Mouse (Mus musculus) MEL (cell line): ENCODE data around the gene Ccdc188. TPM values are rescaled to one million over a fixed set of nuclear protein-coding genes. Genes with fewer than 3 reads are reported as not detected.
A peak's percentile ranks its signal among the peaks of the same experiment; 100 is the strongest.

Experiments used
- DNase-seq: peaks from one replicate; pipeline ENCODE4 v3.0.0; 2011; ENCODE audit warnings: low read depth, low spot score
- H3K27ac ChIP-seq: 2 replicates; pipeline ENCODE4 v1.5.1; 2012; ENCODE audit warnings: low read depth, mild to moderate bottlenecking, control low read depth, low read length, moderate library complexity; ENCODE audit not compliant: control insufficient read depth
- H3K27me3 ChIP-seq, 2 experiments: fragments of 150-350 bp in 1 of 2; sonication (generic) in 1 of 2; 2 replicates each; pipeline ENCODE4 v1.6.1; 2012; ENCODE audit warnings: low read length in 2 of 2, mild to moderate bottlenecking in 2 of 2, improper control_type of control experiment in 1 of 2, moderate library complexity in 1 of 2; ENCODE audit not compliant: insufficient read depth in 2 of 2, control insufficient read depth in 1 of 2
- H3K36me3 ChIP-seq, 2 experiments: 2 replicates each; pipeline ENCODE4 v1.6.1; 2012 to 2014; ENCODE audit warnings: low read length in 2 of 2, improper control_type of control experiment in 1 of 2, inconsistent platforms in 1 of 2, mild to moderate bottlenecking in 1 of 2; ENCODE audit not compliant: insufficient read depth in 2 of 2, control insufficient read depth in 1 of 2
- H3K4me1 ChIP-seq, 2 experiments: fragments of 150-350 bp in 1 of 2; sonication (generic) in 1 of 2; 2 replicates each; pipeline ENCODE4 v1.6.1; 2012; ENCODE audit warnings: low read length in 2 of 2, improper control_type of control experiment in 1 of 2, mild to moderate bottlenecking in 1 of 2; ENCODE audit not compliant: insufficient read depth in 2 of 2, control insufficient read depth in 1 of 2
- H3K4me3 ChIP-seq, 2 experiments: fragments of 150-350 bp in 1 of 2; sonication (generic) in 1 of 2; 2 replicates each; pipeline ENCODE4 v1.5.1; 2012; ENCODE audit warnings: low read depth in 2 of 2, low read length in 2 of 2, mild to moderate bottlenecking in 2 of 2, moderate library complexity in 2 of 2, control low read depth in 1 of 2, improper control_type of control experiment in 1 of 2; ENCODE audit not compliant: control insufficient read depth in 1 of 2, insufficient read depth in 1 of 2
- H3K79me2 ChIP-seq: 2 replicates; pipeline ENCODE4 v1.6.1; 2012; ENCODE audit warnings: mild to moderate bottlenecking, low read length, moderate library complexity; ENCODE audit not compliant: control insufficient read depth, poor library complexity, insufficient read depth
- H3K9ac ChIP-seq: 2 replicates; pipeline ENCODE4 v1.6.1; 2012; ENCODE audit warnings: low read depth, mild to moderate bottlenecking, control low read depth, low read length, moderate library complexity; ENCODE audit not compliant: control insufficient read depth, poor library complexity, severe bottlenecking
- H3K9me3 ChIP-seq: fragments of 150-350 bp; sonication (generic); replicated peaks from 2 replicates; pipeline ENCODE4 v1.6.1; 2012; ENCODE audit warnings: mild to moderate bottlenecking, low read length, improper control_type of control experiment, moderate library complexity; ENCODE audit not compliant: insufficient read depth
- CHD2 ChIP-seq: IDR thresholded peaks from 2 replicates; pipeline ENCODE4 v1.6.1; 2011; ENCODE audit warnings: low read length, improper control_type of control experiment
- E2F4 ChIP-seq: IDR thresholded peaks from 2 replicates; pipeline ENCODE4 v1.6.1; 2011; ENCODE audit warnings: low read depth, low read length, improper control_type of control experiment, borderline replicate concordance
- EP300 ChIP-seq, 2 experiments: IDR thresholded peaks; 2 replicates each; pipeline ENCODE4 v1.6.1; 2011; ENCODE audit warnings: improper control_type of control experiment in 2 of 2, low read length in 2 of 2, low read depth in 1 of 2, mild to moderate bottlenecking in 1 of 2
- ETS1 ChIP-seq: IDR thresholded peaks from 2 replicates; pipeline ENCODE4 v1.6.1; 2012; ENCODE audit warnings: low read depth, mild to moderate bottlenecking, inconsistent platforms, low read length, improper control_type of control experiment, moderate library complexity
- GATA1 ChIP-seq: IDR thresholded peaks from 2 replicates; pipeline ENCODE4 v1.6.1; 2011; ENCODE audit warnings: low read depth, low read length, improper control_type of control experiment
- MAFK ChIP-seq: IDR thresholded peaks from 2 replicates; pipeline ENCODE4 v1.6.1; 2011; ENCODE audit warnings: low read depth, mild to moderate bottlenecking, low read length, improper control_type of control experiment, borderline replicate concordance
- POLR2A ChIP-seq, 2 experiments: IDR thresholded peaks; 2 replicates each; pipeline ENCODE4 v1.6.1; 2011 to 2012; ENCODE audit warnings: low read length in 2 of 2, mild to moderate bottlenecking in 2 of 2, control low read depth in 1 of 2, improper control_type of control experiment in 1 of 2, low read depth in 1 of 2, moderate library complexity in 1 of 2; ENCODE audit not compliant: control insufficient read depth in 1 of 2, insufficient read depth in 1 of 2, poor library complexity in 1 of 2
- POLR2AphosphoS2 ChIP-seq: IDR thresholded peaks from 2 replicates; pipeline ENCODE4 v1.6.1; 2011; ENCODE audit warnings: low read length, improper control_type of control experiment
- SIN3A ChIP-seq: IDR thresholded peaks from 2 replicates; pipeline ENCODE4 v1.6.1; 2012; ENCODE audit warnings: low read length, improper control_type of control experiment, inconsistent platforms
- ZNF384 ChIP-seq: IDR thresholded peaks from 2 replicates; pipeline ENCODE4 v1.6.1; 2012; ENCODE audit warnings: low read depth, mild to moderate bottlenecking, inconsistent platforms, low read length, improper control_type of control experiment
- polyA plus RNA-seq, 2 experiments: library from polyadenylated mRNA; stranded (reverse) in 1 of 2; unstranded in 1 of 2; fragments of >175 nt in 1 of 2; fragments of >200 nt in 1 of 2; gene quantifications; 2 replicates each; pipeline versions ENCODE4 v1.2.1 to v1.2.4; 2012; ENCODE audit warnings: low replicate concordance in 2 of 2, low read depth in 1 of 2; ENCODE audit not compliant: insufficient read length in 2 of 2, insufficient read depth in 1 of 2, missing spikeins in 1 of 2
- total RNA-seq: library from RNA; depleted of rRNA; stranded (reverse); fragments of 300-350 nt; gene quantifications from 2 replicates; pipeline ENCODE4 v1.2.3, GENCODE M21; 2012

Ccdc188 gene
- total and polyA plus RNA-seq, 3 experiments: not detected

DNA sequence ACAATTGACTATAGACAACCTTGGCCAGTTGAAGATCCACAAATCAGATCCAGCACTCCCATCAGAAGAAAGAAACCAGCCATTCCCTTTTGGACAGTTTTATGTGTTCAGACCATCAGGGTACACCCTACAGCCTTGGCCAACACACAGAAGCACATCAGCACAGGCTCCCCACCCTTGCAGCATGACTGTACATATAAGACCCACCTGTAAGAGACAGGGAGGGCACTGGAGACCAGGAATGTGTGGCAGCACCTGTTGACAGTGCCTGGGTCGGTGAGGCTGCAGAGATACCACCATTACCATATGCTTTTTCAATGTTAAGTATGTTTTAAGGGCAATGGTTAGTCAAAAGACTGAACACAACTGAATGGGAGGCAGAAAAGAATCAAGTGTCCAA lies 36.2 kb downstream of the Ccdc188 start:
- Histone ChIP-seq H3K79me2 (peaks cover 26% of the 10 kb centered on the region), H3K9ac (no peak overlapping the region), H3K36me3 (peaks cover 21 to 25% of the 10 kb centered on the region in 2 experiments), H3K4me3 (no peak overlapping the region), H3K27me3 (no peaks in the 10 kb centered on the region), H3K9me3 (no peaks in the 10 kb centered on the region), H3K4me1 (peaks cover 0 to 8% of the 10 kb centered on the region in 2 experiments; a peak in 1 of 4 replicates), H3K27ac (no peak overlapping the region)
- DNase-seq: peak; percentile 33
- TF ChIP-seq POLR2A (IDR thresholded peaks at IDR 0.05; ENCODE audit: control insufficient read depth in 1 of 2, insufficient read depth in 1 of 2, low read depth in 1 of 2, low read length in 2 of 2, poor library complexity in 1 of 2): peak in 1 of 2 experiments; percentile 51; a peak in 1 of 4 replicates
- TF ChIP-seq ETS1: no peak
- no peak for TF ChIP-seq MAFK
- no peak for TF ChIP-seq E2F4

- Histone ChIP-seq H3K36me3 (peaks cover 4 to 38% of the 10 kb centered on the region in 2 experiments; a peak in 3 of 4 replicates), H3K9me3 (no peaks in the 10 kb centered on the region), H3K9ac (no peak within 1 kb of the TSS), H3K27me3 (no peaks in the 10 kb centered on the region), H3K4me3 (no peak within 1 kb of the TSS), H3K4me1 (no peaks in the 10 kb centered on the region), H3K79me2 (no peaks in the 10 kb centered on the region), H3K27ac (no peak within 1 kb of the TSS)
- TF ChIP-seq POLR2A (IDR thresholded peaks at IDR 0.05; ENCODE audit: control insufficient read depth in 1 of 2, insufficient read depth in 1 of 2, low read depth in 1 of 2, low read length in 2 of 2, poor library complexity in 1 of 2) (peak in 1 of 2 experiments; percentile 28; a peak in 1 of 4 replicates), POLR2AphosphoS2 (no peak)
- no peak for DNase-seq
These were observed 40.5 kb downstream of the Ccdc188 start, which contains the start of gene Gm49776 for GRCm38 (mm10) chr16:18258221-18258620. Gene Gm49776 (minus strand): TSS chr16:18258321.

GRCm38 (mm10) chr16:18265024-18265423 lies 47.3 kb downstream of the Ccdc188 start:
- TF ChIP-seq CHD2 (no peak), EP300 (IDR thresholded peaks at IDR 0.05; ENCODE audit: low read depth in 1 of 2, low read length in 2 of 2) (peak; percentile 23 to 55; a peak in 2 of 4 replicates), GATA1 (peak; percentile 55; the same call in 1 of the 2 replicates), SIN3A (peak; percentile 36; the same call in 1 of the 2 replicates), POLR2AphosphoS2 (no peak), ZNF384 (peak; percentile 84)
- TF ChIP-seq, all 39 proteins: peak for 4
- H3K4me1 ChIP-seq: peaks cover 4 to 15% of the 10 kb centered on the region in 2 experiments; a peak in 3 of 4 replicates
- no peak overlapping the region for H3K9ac ChIP-seq
- H3K36me3 ChIP-seq: peaks cover 23 to 50% of the 10 kb centered on the region in 2 experiments
- H3K4me3 ChIP-seq: no peak overlapping the region
- H3K27me3 ChIP-seq: no peaks in the 10 kb centered on the region
- no peaks in the 10 kb centered on the region for H3K9me3 ChIP-seq
- peak; percentile 59 for DNase-seq
- H3K79me2 ChIP-seq: no peaks in the 10 kb centered on the region
- H3K27ac ChIP-seq: no peak overlapping the region; the same call in 1 of the 2 replicates
